Mouse (Mus musculus) hindbrain, postnatal 0 days (tissue): ENCODE measurements around the gene Srebf2. TPM values are rescaled to one million over a fixed set of nuclear protein-coding genes. Genes with fewer than 3 reads are reported as not detected.

Source experiments
- ATAC-seq: fragments of 200-750 bp; cut with Nextera tagmentation; 2 replicates; pipeline ENCODE4 v1.8.0; 2017; ENCODE audit warnings: mild to moderate bottlenecking, moderate TSS enrichment, moderate library complexity
- DNase-seq: peaks from one replicate; pipeline ENCODE4 v3.0.0-alpha.2; 2015; ENCODE audit warnings: low spot score
- H3K27ac ChIP-seq: fragments of 300-500 bp; sonication (generic); 2 replicates; pipeline ENCODE4 v1.5.1; 2014; ENCODE audit warnings: mild to moderate bottlenecking
- H3K27me3 ChIP-seq: fragments of 300-500 bp; sonication (generic); 2 replicates; pipeline ENCODE4 v1.6.1; 2014; ENCODE audit warnings: low read length, mixed read lengths; ENCODE audit not compliant: insufficient read depth
- H3K36me3 ChIP-seq: fragments of 300-500 bp; sonication (generic); 2 replicates; pipeline ENCODE4 v1.6.1; 2014; ENCODE audit warnings: low read length, mixed read lengths; ENCODE audit not compliant: insufficient read depth
- H3K4me1 ChIP-seq: fragments of 300-500 bp; sonication (generic); 2 replicates; pipeline ENCODE4 v1.6.1; 2014; ENCODE audit warnings: antibody characterized with exemption, low read length, mixed read lengths; ENCODE audit not compliant: insufficient read depth
- H3K4me2 ChIP-seq: fragments of 300-500 bp; sonication (generic); 2 replicates; pipeline ENCODE4 v1.6.1; 2014; ENCODE audit warnings: low read depth, mild to moderate bottlenecking, low read length, moderate library complexity, mixed read lengths
- H3K4me3 ChIP-seq: fragments of 300-500 bp; sonication (generic); 2 replicates; pipeline ENCODE4 v1.5.1; 2014; ENCODE audit warnings: low read length
- H3K9ac ChIP-seq: fragments of 300-500 bp; sonication (generic); replicated peaks from 2 replicates; pipeline ENCODE4 v1.6.1; 2014; ENCODE audit warnings: mild to moderate bottlenecking, low read length, moderate library complexity, mixed read lengths
- H3K9me3 ChIP-seq: fragments of 300-500 bp; sonication (generic); 2 replicates; pipeline ENCODE4 v1.6.1; 2016; ENCODE audit warnings: low read length, mixed read lengths
- CTCF ChIP-seq: IDR thresholded peaks from 2 replicates; pipeline ENCODE4 v1.5.1; 2016; ENCODE audit warnings: antibody characterized with exemption, control low read depth, low read depth
- WGBS: fragments of 180-500 bp; shearing (Covaris S2); extraction: QIAGEN DNeasy Blood & Tissue Kit; methylation state at CpG from one replicate; pipeline ENCODE4 v1.1.7; 2014; 5-methylcytosine and 5-hydroxymethylcytosine counted together
- polyA plus RNA-seq: library from polyadenylated mRNA; unstranded; fragments of >200 nt; fragmentation: Nextera tagmentation; extraction: Ambion mirVana; gene quantifications from 2 replicates; pipeline ENCODE4 v1.2.1, GENCODE M21; 2015
- total RNA-seq: library from RNA; depleted of rRNA; stranded (reverse); fragments of >200 nt; gene quantifications from 2 replicates; pipeline ENCODE4 v1.2.3, GENCODE M21; 2014

Gene Srebf2
- total and polyA plus RNA-seq, 2 experiments from 2014 or later = 145 to 256 TPM

DNA sequence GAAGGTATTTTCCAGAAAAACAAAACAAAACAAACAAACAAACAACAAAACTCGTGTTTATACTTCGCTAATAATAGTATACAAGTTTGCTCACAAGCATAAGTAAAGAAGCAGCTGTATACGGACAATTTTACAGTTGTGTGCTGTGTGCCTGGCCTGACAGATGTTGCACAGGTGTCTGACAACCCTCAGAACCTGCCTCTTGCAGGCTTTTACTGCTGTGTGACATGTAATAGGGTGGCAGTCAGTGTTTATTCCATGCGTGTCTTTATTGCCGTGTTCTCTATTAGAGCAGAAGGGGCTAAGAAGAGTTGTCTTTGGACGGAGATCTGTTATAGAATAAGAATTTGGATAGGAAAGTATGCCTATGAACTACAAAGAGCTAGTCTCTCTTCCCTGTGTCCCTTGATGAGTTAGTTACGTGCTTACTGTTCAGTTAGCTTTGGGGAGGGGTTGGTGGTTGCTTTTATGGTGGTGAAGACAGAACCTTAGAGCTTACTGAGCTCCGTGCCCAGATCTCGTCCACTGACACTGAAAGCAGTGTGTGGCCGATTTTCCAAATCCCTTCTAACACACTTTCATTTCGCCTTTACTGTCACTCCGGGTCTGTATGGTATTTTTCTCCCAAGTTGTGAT is 15.1 kb downstream of the Srebf2 start:
- H3K4me2 ChIP-seq = no peak overlapping the region
- H3K27me3 ChIP-seq = no peaks in the 10 kb centered on the region
- no peak overlapping the region for H3K4me3 ChIP-seq
- no peak overlapping the region for H3K27ac ChIP-seq
- H3K4me1 ChIP-seq = peaks cover 15% of the 10 kb centered on the region; the same call in 1 of the 2 replicates
- no peak overlapping the region for H3K9ac ChIP-seq
- no peak for ATAC-seq
- TF ChIP-seq CTCF = no peak
- no peaks in the 10 kb centered on the region for H3K9me3 ChIP-seq
- WGBS = 88% methylated on average over 12 of the region's 12 CpGs
- H3K36me3 ChIP-seq = no peaks in the 10 kb centered on the region
- no peak for DNase-seq

GRCm38 (mm10) chr15:82163356-82164060 is 16.5 kb downstream of the Srebf2 start:
- Histone ChIP-seq H3K4me2 (no peak overlapping the region), H3K27ac (no peak overlapping the region), H3K9me3 (no peaks in the 10 kb centered on the region), H3K4me1 (peaks cover 15% of the 10 kb centered on the region; the same call in 1 of the 2 replicates), H3K36me3 (no peaks in the 10 kb centered on the region), H3K4me3 (no peak overlapping the region), H3K27me3 (no peaks in the 10 kb centered on the region), H3K9ac (no peak overlapping the region)
- ATAC-seq (no peak), DNase-seq (no peak)
- no peak for TF ChIP-seq CTCF
- WGBS = 80% methylated on average over 10 of the region's 10 CpGs

DNA sequence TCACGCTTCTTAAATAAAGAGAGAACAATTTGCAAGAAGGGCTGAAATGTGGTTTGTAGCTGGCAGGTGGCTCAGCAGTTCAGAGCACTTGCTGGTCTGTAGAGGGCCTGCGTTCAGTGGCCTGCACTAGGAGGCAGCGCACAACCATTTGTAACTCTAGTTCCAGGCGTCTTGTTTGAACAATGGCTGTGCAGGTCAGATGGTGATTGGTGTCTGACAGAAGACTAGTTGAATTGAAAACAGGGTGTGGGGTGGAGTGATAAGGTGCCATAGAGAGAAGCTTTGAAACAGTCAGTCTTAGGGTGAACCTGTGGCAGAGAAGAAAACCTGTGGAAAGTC is 17.0 kb downstream of the Srebf2 start:
- TF ChIP-seq CTCF = peak; percentile 18; the same call in 1 of the 2 replicates
- 55% methylated on average over 4 of the region's 4 CpGs for WGBS

DNA sequence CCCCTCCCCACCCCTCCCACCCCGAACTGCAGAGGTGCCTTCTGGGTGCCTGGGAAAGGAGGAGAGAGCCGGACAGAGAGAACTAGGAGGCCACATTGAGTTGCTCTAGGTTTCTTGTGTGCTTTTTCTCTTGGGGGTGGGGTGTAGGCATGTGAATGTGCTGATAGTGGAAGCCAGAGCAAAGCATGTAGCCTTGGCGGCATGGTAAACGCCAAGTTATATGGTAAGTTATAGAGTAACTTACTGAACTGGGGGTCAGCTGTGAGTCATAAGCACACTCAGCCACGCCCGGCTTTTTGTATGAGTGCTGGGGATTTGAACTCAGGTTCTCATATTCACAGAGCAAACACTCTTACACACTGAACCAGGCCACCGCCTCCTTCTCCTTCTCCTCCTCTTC is 17.5 kb downstream of the Srebf2 start:
- Histone ChIP-seq H3K4me2 (no peak overlapping the region), H3K27ac (no peak overlapping the region), H3K36me3 (no peaks in the 10 kb centered on the region), H3K4me3 (no peak overlapping the region), H3K4me1 (peaks cover 15% of the 10 kb centered on the region; the same call in 1 of the 2 replicates), H3K27me3 (no peaks in the 10 kb centered on the region), H3K9me3 (no peaks in the 10 kb centered on the region), H3K9ac (no peak overlapping the region)
- ATAC-seq (no peak), DNase-seq (no peak)
- TF ChIP-seq CTCF = no peak
- 81% methylated on average over 7 of the region's 7 CpGs for WGBS

More for the DNA sequence above, 17.0 kb downstream of the Srebf2 start:
- H3K27ac ChIP-seq = no peak overlapping the region
- no peak overlapping the region for H3K4me3 ChIP-seq
- DNase-seq (no peak), ATAC-seq (no peak)
- H3K4me2 ChIP-seq = no peak overlapping the region
- no peaks in the 10 kb centered on the region for H3K27me3 ChIP-seq
- no peaks in the 10 kb centered on the region for H3K36me3 ChIP-seq
- peaks cover 15% of the 10 kb centered on the region; the same call in 1 of the 2 replicates for H3K4me1 ChIP-seq
- no peak overlapping the region for H3K9ac ChIP-seq
- H3K9me3 ChIP-seq = no peaks in the 10 kb centered on the region

GRCm38 (mm10) chr15:82165332-82166239 is 18.6 kb downstream of the Srebf2 start:
- 53% methylated on average over 8 of the region's 8 CpGs for WGBS
- no peaks in the 10 kb centered on the region for H3K9me3 ChIP-seq
- DNase-seq (peak; percentile 84), ATAC-seq (peak; percentile 56)
- no peak overlapping the region for H3K4me2 ChIP-seq
- H3K36me3 ChIP-seq = peaks cover 9% of the 10 kb centered on the region; the same call in 1 of the 2 replicates
- no peak overlapping the region for H3K9ac ChIP-seq
- H3K27ac ChIP-seq = 0 out of 2 replicates have a peak overlapping the region, but pooled peaks have one; percentile 11
- H3K4me3 ChIP-seq = no peak overlapping the region
- H3K4me1 ChIP-seq = peaks cover 15% of the 10 kb centered on the region; the same call in 1 of the 2 replicates
- TF ChIP-seq CTCF = peak; percentile 93
- H3K27me3 ChIP-seq = no peaks in the 10 kb centered on the region

- no peak for DNase-seq
- Histone ChIP-seq H3K27ac (peak overlapping the region; percentile 32), H3K9ac (no peak overlapping the region), H3K4me1 (peaks cover 12% of the 10 kb centered on the region; the same call in 1 of the 2 replicates), H3K36me3 (peaks cover 16% of the 10 kb centered on the region; the same call in 1 of the 2 replicates), H3K4me2 (no peak overlapping the region), H3K27me3 (no peaks in the 10 kb centered on the region), H3K4me3 (no peak overlapping the region), H3K9me3 (no peaks in the 10 kb centered on the region)
- no peak for ATAC-seq
- TF ChIP-seq CTCF = no peak
- WGBS = 50% methylated on average over 22 of the region's 22 CpGs
These were observed 19.5 kb downstream of the Srebf2 start for GRCm38 (mm10) chr15:82166240-82167100.
